Mouse (Mus musculus) lung, postnatal 14 days (tissue): ENCODE results near the gene Smim22.
A peak's percentile ranks its signal among the peaks of the same experiment; 100 is the strongest.

ENCODE experiments used
- DNase-seq: peaks from one replicate; pipeline ENCODE4 v3.0.0; 2021

The Smim22 gene

DNA sequence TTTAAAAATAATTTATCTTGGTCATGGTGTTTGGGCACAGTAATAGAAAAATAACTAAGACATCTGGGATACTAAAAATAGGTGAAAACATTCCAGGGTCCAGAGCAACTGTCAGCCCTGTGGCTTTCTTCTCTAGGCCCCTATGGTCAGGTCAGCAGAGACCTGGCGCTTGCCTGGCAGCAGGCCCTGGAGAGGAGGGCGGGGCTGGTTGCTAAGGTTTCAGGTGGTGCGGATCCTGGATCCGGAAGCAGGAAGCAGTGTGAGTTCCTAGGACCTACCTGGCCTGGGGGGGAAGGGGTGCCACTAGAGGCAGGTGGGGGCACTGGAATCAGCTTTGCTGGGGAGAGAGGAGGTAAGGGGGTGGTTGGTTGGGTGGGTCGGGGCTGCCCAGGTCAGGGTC, at the start of gene Smim22:
TSS of gene Smim22 (plus strand) at position 222 of the 400 bp plus-strand sequence.
- peak; percentile 68 for DNase-seq

DNA sequence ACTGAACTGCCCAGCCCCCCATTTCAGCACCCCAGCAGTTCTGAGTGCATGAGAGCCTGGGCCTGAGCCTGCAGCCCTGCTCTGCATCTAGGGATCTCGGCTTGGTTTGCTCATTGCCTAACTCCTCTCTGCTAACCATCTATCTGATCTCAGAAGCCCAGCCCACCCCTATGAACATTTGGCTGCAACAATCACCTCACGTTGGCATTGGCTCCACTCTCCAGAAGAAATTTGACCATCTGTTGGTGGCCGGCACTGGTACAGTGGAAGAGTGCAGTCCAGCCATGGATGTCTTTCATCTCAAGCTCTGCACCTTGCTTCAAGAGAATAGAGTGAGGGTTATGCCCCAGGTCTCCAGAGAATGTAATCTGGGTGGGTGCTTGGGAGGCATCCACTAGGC, 49.6 kb upstream of the Smim22 start:
- DNase-seq: no peak

DNA sequence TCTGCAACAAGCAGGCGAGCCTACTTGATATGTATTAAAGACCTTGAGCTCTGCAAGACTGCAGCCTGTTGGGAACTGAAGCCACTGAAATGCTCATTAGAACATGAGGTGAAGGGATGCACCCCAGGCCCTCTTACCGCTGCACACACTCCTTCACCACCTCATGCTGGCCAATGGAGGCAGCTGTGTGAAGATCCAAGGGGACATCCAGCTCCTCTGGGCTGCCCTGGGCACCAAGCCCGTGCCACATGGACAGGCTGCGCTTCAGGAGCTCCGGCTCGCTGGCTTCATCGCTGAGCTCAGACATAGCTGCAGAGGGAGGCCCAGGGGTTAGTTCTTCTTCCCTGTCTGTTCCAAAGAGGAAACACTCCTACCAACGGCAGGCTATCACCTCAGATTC, 46.8 kb upstream of the Smim22 start:
- DNase-seq: no peak

DNA sequence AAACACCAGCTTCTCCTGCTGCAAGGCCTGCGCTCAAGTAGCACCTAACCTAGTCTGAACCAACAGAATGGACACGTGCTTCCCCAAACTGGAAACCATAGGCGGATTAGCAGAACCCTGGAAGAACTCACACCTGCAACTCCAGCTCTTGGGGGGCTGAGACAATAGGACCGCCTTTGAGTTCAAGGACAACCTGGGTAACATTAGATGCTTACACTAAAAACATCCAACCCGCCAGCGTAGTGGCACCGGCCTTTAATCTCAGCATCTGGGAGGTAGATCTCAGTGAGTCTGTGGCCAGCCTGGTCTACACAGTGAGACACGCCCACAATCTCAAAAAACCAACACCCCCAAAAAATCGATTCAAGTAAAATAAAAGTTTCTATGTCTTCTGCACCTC, 43.7 kb upstream of the Smim22 start:
- DNase-seq: no peak

DNA sequence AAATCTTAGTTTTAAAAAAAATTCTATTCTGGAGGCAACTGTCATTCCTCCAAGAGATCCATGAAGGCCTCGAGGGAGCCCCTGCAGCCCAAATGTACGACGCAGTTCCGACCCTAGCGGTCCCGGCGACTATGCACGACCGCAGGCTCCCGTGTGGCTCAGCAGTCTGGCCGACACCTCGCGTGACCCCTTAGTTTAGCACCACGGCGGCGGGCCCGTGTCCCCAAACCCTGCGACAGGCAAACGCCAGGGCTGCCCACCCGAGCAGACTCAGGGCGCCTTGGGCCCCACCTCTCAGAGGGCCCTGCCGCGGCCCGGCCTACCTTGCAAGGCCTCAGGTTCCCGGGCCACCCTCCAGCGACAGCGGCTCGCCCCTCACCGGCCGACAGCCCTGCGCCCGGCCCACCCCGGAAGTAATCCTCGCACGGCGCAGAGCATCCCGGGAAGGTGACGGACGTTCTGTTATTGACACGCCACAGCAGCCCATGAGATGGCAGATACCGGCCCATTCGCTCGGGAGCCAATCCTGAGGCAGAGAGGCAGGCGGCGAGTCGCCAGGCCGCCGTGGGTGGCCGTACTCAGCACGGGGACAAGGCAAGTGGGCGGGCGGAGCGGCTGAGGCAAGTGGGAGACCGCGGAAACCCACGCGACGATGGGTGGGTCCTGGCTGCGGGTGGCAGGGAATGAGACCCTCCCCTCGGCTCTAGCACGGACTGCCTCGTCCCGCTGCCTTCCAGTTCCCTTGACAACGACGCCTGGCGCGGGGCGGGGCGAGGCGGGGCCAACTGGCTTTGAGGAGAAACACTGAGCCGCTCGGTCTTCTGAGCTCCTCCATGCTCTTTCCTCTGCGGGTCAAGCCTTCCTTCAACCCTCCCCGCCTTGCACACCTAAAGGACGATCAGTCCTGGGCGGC, 43.0 kb upstream of the Smim22 start, which contains the start of gene Anks3:
TSS of gene Anks3 (minus strand) at position 409 of the 913 bp plus-strand sequence.
- DNase-seq: peak; percentile 95

DNA sequence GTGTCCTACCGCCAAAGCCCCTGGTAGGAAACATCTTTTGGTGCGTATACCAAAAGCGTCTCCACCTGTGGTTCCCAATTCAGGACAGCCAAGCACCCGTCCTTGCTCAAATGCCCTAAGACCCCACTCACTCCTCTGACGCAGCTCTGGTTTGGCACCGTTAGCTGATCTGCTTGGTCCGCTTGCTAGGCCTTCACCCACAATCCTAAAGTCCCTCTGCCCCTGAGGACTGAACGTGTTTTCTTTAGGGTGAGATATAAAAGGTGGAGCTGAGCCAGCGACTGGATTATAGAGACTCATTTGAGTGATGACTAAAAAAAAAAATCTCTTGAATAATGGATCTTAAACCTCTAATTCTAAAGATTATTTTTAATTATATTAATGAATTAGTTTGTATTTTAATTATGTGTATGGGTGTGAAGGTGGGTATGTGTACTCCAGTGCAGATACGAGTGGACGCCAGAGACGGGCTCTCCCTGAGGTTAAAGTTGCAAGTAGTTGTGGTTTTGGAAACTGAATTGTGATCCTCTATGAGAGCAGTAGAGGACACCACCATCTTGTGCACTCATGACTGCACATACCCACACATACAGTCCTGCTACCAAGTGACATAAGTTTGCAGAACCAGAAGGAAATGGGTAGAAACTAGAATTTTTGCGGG, 42.2 kb upstream of the Smim22 start:
- DNase-seq: no peak

DNA sequence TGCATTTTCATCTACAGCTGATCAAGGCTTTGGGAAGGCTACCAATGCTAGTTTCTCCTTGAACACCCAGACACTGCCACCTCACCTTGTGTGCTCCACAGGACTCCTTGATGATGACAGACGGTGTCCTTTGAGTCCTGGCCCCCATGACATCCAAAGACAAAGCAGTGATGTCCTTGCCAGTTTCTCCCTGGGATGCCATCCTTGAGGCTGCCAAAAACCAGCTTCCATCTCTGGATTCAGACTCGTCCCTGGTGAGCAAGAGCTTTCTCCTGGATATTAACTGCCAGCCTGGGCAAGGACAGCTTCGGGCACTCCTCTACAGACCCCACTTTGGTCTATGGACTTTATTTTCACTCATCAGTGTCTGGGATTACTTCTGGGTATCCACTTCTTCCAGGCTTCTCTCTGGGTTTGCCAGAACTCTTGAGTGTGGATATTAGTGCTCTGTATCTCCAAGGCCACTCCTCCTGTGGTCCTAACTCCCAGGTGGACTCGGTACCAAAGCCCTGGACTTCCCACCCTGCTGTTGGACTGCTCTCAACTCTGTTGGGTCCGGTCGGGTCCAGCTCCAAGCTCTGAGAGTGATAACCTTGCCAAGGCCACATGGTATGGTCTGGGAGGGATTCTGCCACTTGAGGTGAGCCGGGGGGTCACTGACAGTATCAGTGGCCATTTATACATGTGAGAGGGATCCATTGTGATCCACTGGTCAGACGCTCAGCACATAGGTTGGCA, 41.5 kb upstream of the Smim22 start:
- no peak for DNase-seq

DNA sequence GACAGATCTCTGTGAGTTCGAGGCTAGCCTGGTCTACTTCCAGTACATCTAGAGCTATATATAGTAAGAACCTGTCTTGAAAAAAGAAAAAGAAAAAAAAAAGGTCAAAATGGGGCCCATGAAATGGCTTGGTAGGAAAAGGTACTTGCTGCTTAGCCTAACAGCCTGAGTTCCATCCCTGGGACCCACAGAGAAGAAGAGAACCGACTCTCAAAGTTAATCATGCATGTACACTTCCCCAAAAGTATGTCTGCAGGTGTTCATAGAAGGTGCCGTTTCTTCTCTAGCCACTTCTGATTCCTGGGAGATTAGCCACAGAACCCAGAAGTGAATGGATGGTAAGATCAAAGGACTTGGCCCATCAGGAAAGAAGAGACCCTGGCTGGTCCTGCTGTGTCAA, 38.7 kb upstream of the Smim22 start:
- no peak for DNase-seq

DNA sequence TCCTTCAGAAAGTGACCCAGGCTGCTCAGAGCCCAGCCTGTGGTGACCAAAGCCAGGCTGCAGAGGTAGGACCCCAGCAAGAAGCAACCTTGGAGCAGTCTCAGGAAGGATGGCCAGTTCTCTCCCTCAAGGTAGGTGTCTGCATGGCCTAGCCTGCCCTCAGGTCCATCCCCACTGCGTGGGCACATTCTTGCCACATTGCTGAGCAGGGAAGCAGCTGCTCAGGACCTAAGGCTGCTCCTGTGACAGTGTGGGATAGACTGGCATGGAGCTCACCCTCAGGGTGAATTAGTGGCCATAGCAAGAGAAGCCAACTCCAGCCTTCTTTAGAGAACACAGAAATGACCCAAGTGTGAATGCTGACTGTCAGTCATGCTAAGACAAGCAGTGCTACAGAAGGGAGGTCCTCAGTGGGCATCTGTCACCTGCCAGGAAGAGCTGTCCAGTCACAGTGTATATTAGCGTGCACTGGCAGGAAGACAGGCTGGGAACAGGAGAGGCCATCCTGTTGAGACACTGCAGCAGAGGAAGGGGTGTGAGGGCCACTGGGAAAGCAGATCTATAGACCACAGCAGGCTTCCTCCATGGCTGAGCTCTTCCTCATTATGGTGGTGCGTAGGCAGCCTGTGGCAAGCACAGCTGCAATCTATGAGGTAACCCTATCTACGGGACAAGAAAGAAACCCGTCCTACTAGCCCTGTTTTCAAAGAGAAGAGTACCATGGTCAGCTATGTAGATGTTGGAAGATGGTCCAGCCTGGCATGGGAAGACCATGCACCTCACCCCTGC, 37.8 kb upstream of the Smim22 start:
- peak; percentile 32 for DNase-seq

DNA sequence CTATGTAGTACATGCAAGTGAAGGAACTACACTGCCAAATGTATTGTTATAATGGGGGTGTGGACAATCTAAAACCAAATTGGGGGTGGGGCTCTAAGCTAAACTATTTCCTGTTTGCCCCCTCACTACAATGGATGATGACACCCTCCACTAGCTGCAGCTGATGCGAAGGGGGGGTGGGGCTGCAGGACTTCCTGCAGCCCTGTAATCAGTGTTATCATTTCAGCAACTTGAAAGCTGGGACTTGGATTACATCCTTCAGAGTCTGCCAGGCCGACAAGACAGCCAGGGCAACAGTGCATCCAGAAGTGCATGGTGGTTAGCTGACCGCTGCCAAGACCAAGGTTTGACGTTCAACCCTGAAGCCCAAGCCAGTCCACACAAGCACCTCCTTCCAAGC, 35.5 kb upstream of the Smim22 start:
- DNase-seq: peak; percentile 61

DNA sequence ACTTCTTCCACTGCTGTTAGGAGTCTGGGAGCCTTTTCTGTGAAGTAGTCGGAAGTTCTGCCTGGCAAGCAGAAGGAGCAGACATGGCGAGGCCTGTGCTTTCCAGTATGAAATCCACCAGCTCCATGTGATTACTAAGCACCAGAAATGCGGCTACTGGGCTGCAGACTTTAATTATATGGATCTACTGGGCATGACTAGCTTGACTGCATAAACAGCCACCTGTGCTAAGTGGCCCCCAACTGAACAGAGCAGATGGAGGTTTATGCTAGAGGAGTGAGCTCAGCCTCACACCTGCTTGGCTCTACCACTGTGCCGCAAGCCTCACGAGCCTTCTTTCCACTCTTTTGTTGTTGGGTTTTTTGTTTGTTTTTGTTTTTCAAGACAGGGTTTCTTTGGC, 32.6 kb upstream of the Smim22 start:
- no peak for DNase-seq

DNA sequence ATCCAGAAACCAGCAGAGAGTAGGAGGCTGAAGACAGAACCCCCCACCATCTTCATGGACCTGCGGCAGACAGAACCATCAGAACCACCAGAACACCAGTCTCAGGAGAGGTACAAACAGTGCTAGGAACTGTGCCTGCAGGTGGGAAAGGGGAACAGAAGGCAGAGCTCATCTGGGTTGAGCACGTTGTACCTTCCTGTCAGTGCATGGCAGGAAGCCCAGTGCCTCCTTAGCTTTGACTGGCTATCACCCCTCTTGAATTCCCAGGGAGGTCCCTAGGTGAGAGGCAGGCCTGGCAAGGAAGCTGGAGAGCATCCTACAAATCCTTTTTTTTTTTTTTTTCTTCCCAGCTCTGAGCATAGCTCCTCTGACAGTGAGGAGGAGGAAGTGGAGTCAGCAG, 30.9 kb upstream of the Smim22 start:
- no peak for DNase-seq

DNA sequence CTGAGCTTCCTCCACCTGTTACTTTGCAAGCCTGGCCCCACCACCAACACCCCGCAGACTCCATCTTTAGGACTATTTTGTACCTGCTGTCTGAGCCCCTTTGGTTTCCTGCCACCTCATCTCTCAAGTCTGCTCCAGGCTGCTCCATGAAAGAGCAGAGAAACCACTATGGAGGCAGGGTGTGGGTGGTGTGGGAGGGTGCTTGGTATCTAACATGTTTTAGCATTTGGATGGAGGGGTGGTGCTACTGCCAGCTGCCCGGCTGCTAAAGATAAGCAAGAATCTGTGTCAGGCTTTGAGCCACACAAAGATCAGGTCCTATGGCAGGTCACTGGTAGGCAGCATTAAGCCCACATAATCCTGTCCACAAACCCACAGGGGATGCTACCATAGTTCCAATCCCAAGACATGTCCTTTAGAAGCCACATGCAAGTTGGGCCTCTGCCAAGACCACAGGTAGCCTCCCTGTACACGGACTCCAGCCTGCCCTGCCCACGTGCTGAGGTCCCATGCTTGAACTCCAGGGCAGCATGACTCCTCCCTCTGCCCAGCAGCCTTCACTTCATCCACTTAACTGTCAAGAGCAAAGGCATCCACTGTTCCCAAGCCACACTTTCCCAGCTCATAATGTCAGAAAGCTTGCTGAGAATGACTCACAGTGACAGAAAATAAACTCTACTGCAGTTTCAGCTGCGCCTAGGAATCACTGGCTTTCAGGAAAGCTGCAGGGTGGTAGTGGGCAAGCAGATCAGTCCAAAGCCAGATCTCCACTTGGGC, 28.6 kb upstream of the Smim22 start:
- peak; percentile 29 for DNase-seq

DNA sequence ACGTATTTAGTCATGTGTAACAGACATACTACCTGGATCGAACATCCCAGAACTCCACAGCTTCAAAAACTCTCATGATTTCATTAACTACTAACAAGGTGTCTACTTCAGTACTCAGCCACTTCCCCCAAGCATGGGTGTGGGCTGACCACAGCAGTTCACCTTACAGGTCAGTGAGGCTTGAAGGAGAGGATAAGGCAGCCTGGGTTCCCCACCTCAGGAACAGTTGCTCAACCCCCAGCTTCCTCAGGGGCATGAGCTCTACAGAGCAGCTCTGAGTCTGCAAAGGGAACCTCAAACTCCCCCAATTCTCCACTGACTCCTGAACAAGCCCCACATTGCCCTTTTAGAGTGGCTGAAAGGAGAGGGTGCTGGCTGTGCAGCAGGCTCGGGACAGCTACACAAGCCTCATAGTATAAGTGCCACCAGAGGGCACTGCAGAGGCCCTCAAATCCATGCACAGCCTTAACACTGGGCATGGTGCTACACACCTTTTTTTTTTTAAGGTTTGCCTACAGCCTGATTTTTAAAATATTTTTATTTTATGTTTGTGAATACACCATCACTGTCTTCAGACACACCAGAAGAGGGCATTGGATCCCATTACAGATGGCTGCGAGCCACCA, 27.2 kb upstream of the Smim22 start:
- peak; percentile 46 for DNase-seq

DNA sequence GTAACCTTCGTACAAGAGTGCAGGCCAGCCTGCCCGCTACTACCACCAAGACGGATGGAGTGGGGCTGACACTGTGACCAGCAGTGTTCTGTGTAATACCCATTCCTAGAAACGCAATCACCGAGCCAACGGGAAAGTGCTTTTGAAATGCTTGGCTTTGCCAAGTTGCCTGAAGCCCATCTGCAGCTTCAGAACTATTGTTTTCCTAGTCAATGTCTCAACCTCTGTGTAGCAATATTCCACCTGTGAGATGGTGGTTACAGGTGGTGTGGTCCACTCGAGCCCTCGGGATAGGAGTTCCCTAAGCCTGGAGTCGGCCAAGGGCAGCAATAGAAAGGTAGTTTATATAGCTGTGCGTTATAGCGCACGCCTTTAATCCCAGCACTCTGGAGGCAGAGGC, 22.4 kb upstream of the Smim22 start:
- DNase-seq: no peak

DNA sequence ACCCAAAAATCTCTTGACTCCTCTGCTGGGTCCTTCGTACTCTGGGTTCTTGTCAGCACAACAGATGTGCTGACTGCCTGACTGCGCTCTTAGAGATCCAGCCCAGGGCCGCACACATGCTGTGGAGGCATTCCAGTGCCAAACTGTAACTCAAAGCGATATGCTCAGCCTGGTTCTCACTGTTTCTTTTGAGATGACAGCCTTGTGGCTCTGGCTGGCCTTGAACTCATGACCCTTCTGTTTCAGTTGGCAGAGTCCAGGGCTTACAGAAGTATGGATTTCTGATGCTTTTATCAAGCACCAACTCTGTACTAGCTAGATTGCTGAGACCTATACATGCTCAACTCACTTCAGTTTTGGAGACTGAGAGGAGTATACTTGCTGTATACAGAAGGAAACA, 13.8 kb upstream of the Smim22 start:
- DNase-seq: no peak

DNA sequence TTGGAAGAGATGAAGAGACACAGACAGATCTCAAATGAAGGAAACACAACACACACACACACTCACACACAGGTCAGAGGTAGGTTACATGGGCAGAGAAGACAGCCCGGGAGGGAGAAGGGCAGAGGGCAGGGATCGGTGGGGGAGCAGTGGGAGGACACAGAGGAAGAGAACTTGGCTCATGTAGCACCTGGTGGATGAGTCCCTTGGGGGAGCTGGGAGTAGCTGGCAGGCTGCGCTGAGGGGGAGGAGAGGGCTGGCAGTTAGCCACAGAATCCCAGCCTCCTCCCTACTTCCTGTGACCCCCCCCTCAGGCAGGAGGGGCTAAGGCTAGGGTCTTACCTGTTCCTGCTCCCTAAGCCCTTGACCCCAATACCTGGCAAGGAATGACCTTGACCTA, 9.5 kb upstream of the Smim22 start, which contains the start of gene Sept12:
TSS of gene Sept12 (minus strand) at position 300 of the 400 bp plus-strand sequence.
- DNase-seq: no peak

DNA sequence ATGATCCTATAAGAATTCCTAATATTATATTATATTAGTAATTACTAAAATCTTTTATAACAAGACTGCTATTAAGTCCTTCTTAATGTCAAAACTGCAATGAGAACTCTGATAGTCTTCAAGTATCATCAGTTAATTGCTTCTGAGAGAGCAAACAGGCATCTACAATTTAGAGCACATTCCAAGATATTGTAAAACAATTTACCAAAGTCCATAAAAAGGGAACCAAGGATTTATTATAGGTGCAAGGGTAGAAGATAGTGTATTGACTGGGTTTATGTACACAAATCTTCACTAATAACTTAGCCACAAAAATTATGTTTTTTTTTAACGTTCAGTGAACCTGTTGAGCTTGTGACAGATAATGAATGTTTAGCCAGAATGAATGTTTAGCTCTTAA, 8.1 kb upstream of the Smim22 start:
- no peak for DNase-seq

DNA sequence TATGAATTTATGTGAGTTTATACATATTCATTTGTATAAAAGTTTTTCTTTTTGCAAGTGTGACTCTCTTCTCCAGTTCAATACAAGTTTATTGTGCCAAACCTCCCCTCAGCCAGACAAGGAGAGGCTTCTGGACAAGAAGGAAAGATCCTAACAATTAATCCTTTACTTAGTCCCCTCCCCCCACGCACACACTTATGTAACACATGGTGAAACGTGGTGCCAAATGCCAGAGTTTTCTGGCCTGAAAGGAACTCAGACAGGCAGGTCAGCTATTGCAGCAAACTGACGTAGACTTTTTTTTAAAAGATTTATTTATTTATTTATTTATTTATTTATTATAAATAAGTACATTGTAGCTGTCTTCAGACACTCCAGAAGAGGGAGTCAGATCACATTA, 6.5 kb upstream of the Smim22 start:
- DNase-seq: no peak

DNA sequence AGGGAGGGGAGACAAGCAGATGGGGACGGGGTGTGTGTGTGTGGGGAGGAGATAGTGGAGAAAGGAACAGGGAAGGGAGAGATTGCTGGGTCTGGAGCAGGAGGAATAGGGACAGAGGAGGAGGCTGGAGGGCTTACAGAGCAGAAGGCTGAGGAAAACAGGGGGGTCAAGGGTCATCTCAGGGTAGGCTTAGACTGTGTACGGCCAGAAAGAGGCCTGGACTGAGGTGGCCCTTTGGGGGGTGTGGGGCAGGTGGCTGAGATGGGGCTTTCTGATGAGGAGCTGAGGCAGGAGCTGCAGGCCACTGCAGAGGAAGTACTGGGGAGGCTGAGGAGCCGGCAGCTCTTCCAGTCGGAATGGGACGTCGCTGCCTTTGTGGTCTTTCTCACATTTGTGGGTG, 404 bp downstream of the Smim22 start:
- no peak for DNase-seq

DNA sequence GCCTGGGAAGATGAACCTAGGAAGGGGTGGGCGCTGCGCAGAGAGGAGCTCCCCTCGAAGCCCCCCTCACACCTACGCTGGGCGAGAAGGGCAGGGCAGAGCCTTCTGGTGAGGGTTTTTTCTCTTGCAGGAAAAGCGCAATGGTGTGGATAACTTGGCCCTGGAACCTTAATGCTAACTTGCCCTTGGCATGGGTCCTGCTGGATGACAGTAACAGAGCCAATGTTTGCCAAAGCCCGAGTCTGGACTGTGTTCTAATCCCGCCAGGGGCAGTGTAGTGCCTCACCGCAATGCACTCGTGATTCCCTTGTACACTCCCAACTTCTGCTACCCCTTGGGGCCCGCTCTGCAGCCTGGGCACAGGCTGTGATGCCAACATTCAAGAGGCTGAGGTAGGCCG, 988 bp downstream of the Smim22 start:
- no peak for DNase-seq
